Mouse (Mus musculus): Measurements from ENCODE around the gene Ube4b. TPM values are rescaled to one million over a fixed set of nuclear protein-coding genes. Genes with fewer than 3 reads are reported as not detected.
"Not testable (repeated sequence)": the region's sequence is repeated elsewhere in the genome, so short reads cannot be mapped to it uniquely, and the experiment has no call there.

Gene Ube4b
- 61.8 and 64.6 TPM in 2 replicates for polyA plus RNA-seq (2016; fragmentation: Nextera tagmentation; extraction: Ambion mirVana)

DNA sequence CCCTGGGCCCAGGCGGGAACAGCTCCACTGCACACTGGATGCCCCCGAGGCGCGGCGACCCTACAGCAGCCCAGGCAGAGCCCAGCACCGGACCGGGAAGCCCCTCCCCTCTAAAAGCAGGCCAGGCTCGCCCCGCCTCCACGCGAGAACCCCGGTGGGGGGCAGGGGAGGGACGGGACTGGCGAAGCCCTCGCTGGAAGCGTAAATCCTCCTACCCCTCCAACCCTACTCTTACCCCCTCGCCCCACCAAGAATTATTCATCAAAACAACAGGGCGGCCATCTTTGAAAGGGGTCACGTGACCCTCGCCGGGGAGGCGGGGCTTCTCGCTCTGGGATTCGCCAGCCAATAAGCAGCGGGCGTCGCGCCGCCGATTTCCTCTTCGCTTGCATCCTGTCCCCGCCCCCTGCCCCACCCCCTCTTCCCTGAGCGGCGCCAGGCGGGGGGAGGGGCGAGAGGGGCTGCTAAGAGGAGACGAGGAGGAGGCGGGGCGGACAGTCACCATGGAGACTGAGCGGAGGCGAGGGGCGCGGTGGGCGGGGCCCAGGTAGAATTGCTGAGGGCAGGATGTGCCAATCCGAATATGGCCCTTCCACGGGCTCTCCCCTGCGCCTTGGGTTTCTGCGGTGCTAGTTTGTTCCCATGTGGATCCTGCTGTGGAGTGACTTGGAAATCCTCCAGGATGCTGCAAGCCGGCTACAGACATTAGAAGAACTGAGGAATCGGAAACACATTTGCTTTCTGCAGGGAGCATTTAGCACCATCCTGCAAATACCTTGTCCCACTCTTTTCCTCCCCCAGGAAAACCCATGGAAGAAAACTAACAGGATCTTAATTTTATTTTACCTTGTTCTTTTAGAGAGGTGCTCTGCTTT, at the start of gene Ube4b:
Gene Ube4b (minus strand): TSS at position 425 of the 875 bp plus-strand sequence.
- peak within 1 kb of the TSS; percentile 95 for H3K4me3 ChIP-seq
- peak within 1 kb of the TSS; percentile 97 for H3K27ac ChIP-seq
- DNase-seq (ENCODE audit: extremely low spot score, low spot score): peak; percentile 100
- H3K9me3 ChIP-seq: peaks cover 5% of the 10 kb centered on the region; the same call in 1 of the 2 replicates
- peaks cover 11% of the 10 kb centered on the region for H3K36me3 ChIP-seq (replicated peaks)
- no peaks in the 10 kb centered on the region for H3K27me3 ChIP-seq (ENCODE audit: poor library complexity, severe bottlenecking)
- peaks cover 23% of the 10 kb centered on the region for H3K4me1 ChIP-seq
- under 1% methylated on average over 50 of the region's 50 CpGs for WGBS

DNA sequence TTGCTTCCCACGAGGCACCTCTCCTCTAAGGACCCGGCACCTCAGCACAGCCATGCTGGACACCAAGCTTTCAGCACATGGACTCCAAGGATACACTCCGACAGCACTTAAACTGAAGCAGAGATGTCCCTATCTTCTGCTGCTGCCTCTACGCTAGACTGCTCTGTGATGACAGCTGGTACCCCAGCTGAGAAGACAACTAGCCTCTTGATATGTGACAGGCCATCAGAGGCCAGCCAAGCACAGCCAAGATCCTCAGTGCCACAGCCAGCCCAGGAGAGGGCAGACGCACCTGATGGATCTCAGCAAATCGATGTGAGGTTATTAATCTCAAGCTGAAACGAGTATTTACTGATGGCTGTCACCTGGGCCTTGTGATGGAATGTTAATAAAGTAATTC, 48.5 kb upstream of the Ube4b start:
- no peaks in the 10 kb centered on the region for H3K9me3 ChIP-seq
- DNase-seq (ENCODE audit: extremely low spot score, low spot score): no peak
- no peak overlapping the region for H3K4me3 ChIP-seq
- WGBS: 89% methylated on average over 7 of the region's 7 CpGs
- H3K27ac ChIP-seq: no peak overlapping the region
- no peaks in the 10 kb centered on the region for H3K4me1 ChIP-seq
- peaks cover 43% of the 10 kb centered on the region for H3K36me3 ChIP-seq (replicated peaks)
- no peaks in the 10 kb centered on the region for H3K27me3 ChIP-seq (ENCODE audit: poor library complexity, severe bottlenecking)

DNA sequence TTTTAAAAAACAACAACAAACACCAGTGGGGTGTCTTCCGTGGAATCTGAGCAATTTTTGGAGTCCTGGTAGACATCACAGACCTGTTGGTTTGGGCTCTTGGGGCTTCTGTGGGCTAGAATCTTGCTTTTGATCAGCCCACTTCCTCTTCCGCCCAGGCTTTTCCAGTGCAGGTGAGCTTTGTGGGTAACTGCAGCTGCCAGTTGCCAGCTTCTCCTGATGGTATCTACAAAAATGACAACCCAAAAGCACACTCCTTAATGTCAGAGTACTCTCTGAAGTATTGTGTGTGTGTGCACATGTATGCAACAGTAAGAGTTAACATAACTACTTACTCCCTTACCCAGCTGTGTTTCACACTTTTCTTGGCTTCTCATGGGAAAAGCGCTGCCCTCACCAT, 43.0 kb upstream of the Ube4b start:
- Histone ChIP-seq H3K9me3 (no peaks in the 10 kb centered on the region), H3K27me3 (ENCODE audit: poor library complexity, severe bottlenecking) (no peaks in the 10 kb centered on the region), H3K27ac (no peak overlapping the region), H3K36me3 (replicated peaks) (peaks cover 64% of the 10 kb centered on the region), H3K4me3 (no peak overlapping the region), H3K4me1 (no peaks in the 10 kb centered on the region)
- DNase-seq (ENCODE audit: extremely low spot score, low spot score): no peak
- 91% methylated on average over 3 of the region's 3 CpGs for WGBS

DNA sequence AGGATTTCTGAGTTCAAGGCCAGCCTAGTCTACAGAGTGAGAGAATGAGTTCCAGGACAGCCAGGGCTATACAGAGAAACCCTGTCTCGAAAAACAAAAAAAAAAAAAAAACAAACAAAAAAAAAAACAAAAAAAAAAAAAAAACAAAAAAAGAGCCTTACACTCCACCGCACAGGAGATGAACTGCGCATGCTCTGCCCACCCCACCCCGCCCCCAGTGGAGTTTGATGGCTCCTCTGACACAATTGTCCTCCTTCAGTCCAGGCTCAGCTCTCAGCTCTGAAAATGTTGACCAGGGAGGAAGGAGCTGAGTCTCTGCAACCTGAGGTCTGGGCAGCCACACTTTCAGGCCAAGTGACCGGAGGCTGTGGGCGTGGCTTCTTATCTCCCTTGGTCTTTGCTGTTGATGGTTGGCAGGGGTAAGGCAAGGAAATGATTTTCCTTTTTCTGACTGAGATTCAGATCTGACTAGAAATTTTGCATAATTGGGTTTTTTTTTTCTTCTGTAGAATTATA, 36.9 kb upstream of the Ube4b start:
- H3K4me3 ChIP-seq: no peak overlapping the region
- H3K9me3 ChIP-seq: no peaks in the 10 kb centered on the region
- no peaks in the 10 kb centered on the region for H3K27me3 ChIP-seq (ENCODE audit: poor library complexity, severe bottlenecking)
- WGBS: 86% methylated on average over 6 of the region's 6 CpGs
- H3K27ac ChIP-seq: no peak overlapping the region
- H3K4me1 ChIP-seq: no peaks in the 10 kb centered on the region
- H3K36me3 ChIP-seq (replicated peaks): peaks cover 12% of the 10 kb centered on the region
- no peak for DNase-seq (ENCODE audit: extremely low spot score, low spot score)

DNA sequence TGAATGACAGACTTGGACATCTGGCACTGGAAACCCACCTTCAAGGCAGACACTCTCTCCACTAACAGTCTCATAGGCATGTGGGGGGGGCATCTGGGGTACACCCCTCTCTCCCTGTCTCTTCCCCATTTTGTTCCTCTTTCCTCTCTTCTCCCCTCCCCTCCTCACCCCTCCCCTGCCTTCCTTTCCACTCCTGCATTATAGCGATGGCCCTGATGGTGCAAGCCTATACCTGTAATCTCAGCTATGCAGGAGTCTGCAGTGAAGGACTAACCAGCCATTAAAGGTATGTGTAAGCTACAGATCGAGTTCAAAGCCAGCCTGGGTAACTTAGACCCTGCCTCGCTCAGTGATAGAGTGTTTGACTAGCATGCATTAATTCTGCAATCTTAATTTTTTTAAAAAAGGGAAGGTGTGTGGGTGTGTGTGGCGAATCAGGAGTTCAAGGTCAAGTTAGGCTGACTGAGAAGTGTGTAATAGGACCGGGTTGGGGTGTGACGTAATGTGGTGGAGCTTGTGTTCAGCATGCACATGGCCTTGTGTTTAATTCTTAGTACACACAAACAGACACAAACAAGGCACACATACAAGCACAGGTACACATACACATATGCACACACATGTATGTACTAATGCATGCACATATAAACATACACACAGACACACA, 35.9 kb upstream of the Ube4b start:
- Histone ChIP-seq H3K27me3 (ENCODE audit: poor library complexity, severe bottlenecking) (no peaks in the 10 kb centered on the region), H3K4me3 (no peak overlapping the region), H3K9me3 (no peaks in the 10 kb centered on the region), H3K4me1 (no peaks in the 10 kb centered on the region), H3K27ac (no peak overlapping the region), H3K36me3 (replicated peaks) (peaks cover 3% of the 10 kb centered on the region)
- 90% methylated on average over 6 of the region's 6 CpGs for WGBS
- no peak for DNase-seq (ENCODE audit: extremely low spot score, low spot score)

GRCm38 (mm10) chr4:149461579-149462304, 35.2 kb upstream of the Ube4b start:
- no peaks in the 10 kb centered on the region for H3K27me3 ChIP-seq (ENCODE audit: poor library complexity, severe bottlenecking)
- H3K9me3 ChIP-seq: no peaks in the 10 kb centered on the region
- H3K27ac ChIP-seq: no peak overlapping the region
- no peaks in the 10 kb centered on the region for H3K4me1 ChIP-seq
- no peaks in the 10 kb centered on the region for H3K36me3 ChIP-seq (replicated peaks)
- no peak overlapping the region for H3K4me3 ChIP-seq
- WGBS: 77% methylated on average over 7 of the region's 7 CpGs
- no peak for DNase-seq (ENCODE audit: extremely low spot score, low spot score)

DNA sequence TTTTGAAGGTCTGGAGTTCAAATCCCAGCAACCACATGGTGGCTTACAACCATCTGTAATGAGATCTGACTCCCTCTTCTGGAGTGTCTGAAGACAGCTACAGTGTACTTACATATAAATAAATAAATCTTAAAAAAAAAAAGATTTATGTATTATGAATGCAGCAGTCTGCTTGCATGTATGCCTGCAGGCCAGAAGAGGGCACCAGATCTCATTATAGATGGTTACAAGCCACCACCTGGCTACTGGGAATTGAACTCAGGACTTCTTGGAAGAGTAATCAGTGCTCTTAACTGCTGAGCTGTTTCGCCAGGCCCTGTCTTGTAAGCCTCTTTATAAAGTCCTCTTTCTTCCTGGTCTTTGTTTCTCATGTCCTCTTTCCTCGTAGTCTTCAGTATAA, 33.9 kb upstream of the Ube4b start:
- not testable (repeated sequence) for H3K4me3 ChIP-seq

GRCm38 (mm10) chr4:149459425-149459824, 32.9 kb upstream of the Ube4b start:
- no peak for DNase-seq (ENCODE audit: extremely low spot score, low spot score)
- Histone ChIP-seq H3K36me3 (replicated peaks) (no peaks in the 10 kb centered on the region), H3K27ac (no peak overlapping the region), H3K4me3 (no peak overlapping the region), H3K4me1 (no peaks in the 10 kb centered on the region), H3K9me3 (no peaks in the 10 kb centered on the region), H3K27me3 (ENCODE audit: poor library complexity, severe bottlenecking) (no peaks in the 10 kb centered on the region)
- WGBS: 93% methylated on average over 1 of the region's 1 CpGs

More for the DNA sequence above, 33.9 kb upstream of the Ube4b start:
- not testable (repeated sequence) for H3K36me3 ChIP-seq (replicated peaks); H3K27me3 ChIP-seq (ENCODE audit: poor library complexity, severe bottlenecking); H3K4me1 ChIP-seq; DNase-seq (ENCODE audit: extremely low spot score, low spot score); H3K9me3 ChIP-seq; H3K27ac ChIP-seq
- 91% methylated on average over 2 of the region's 2 CpGs for WGBS

DNA sequence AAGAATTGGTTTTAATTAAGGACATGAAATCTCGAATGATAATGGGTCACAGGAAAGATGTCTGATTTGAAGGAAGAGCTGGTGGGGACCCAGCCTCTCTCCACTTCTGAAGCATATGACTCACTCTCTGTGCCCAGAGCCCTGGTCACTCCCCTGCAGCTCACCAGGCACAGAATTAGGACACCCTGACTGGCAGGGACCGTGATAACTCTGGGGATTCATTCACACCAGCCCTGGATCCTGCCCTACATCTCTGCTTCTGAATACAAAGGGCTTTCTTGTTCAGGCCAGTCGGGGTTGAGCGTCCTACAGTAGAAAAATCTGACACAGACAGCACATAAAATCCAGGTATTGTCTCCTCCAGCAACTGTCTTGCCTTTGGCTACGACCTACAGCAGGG, 32.0 kb upstream of the Ube4b start:
- WGBS: 60% methylated on average over 5 of the region's 5 CpGs
- DNase-seq (ENCODE audit: extremely low spot score, low spot score): no peak
- H3K27me3 ChIP-seq (ENCODE audit: poor library complexity, severe bottlenecking): no peaks in the 10 kb centered on the region
- H3K4me3 ChIP-seq: no peak overlapping the region
- no peaks in the 10 kb centered on the region for H3K4me1 ChIP-seq
- no peaks in the 10 kb centered on the region for H3K36me3 ChIP-seq (replicated peaks)
- no peak overlapping the region for H3K27ac ChIP-seq
- H3K9me3 ChIP-seq: no peaks in the 10 kb centered on the region

DNA sequence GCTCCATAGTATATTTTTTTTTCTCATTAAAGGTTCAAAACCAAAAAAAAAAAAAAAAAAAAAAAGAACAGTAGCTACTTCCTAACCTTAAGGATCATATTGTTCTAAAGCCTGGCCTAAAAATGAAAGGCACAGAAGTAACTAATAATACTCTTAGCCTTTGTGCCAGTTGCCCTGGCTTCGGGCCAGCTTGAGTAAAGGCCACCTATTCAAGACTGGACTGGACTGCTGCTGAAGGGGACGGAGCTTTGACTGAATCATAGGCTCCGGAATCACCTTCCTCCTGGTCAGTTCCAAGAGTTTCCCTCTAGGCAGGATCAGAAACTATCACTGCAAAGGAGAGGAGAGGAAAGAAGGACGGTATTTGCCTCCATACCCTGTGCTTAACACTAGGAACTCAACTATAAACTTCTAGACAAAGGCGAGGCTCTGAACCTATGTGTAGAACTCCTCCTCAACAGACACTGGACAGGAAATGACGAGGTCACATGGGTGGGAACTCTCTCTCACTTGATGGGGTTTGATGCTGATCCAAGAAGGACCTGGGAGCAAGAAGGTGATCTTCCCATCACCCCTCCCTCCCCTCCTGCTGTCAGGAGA, 31.4 kb upstream of the Ube4b start:
- Histone ChIP-seq H3K4me3 (no peak overlapping the region), H3K4me1 (no peaks in the 10 kb centered on the region), H3K27me3 (ENCODE audit: poor library complexity, severe bottlenecking) (no peaks in the 10 kb centered on the region), H3K36me3 (replicated peaks) (no peaks in the 10 kb centered on the region), H3K27ac (no peak overlapping the region), H3K9me3 (no peaks in the 10 kb centered on the region)
- DNase-seq (ENCODE audit: extremely low spot score, low spot score): no peak
- WGBS: 90% methylated on average over 6 of the region's 6 CpGs

DNA sequence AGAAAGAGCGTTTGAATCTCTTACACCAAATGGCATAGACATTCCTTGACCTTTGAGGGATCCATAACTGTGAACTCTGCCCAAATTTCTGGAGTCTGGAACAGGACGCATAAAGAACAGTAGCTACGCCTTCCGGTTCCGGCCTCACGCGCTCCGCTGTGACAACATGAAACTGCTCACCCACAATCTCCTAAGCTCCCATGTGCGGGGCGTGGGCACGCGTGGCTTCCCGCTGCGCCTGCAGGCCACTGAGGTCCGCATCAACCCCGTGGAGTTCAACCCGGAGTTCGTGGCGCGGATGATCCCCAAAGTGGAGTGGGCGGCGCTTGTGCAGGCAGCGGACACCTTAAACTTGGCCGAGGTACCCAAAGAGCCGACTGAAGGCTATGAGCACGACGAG, 30.6 kb upstream of the Ube4b start:
- not testable (repeated sequence) for H3K9me3 ChIP-seq; H3K27me3 ChIP-seq (ENCODE audit: poor library complexity, severe bottlenecking); H3K27ac ChIP-seq; H3K4me1 ChIP-seq; H3K4me3 ChIP-seq; DNase-seq (ENCODE audit: extremely low spot score, low spot score); H3K36me3 ChIP-seq (replicated peaks)
- 90% methylated on average over 27 of the region's 27 CpGs for WGBS

- no peaks in the 10 kb centered on the region for H3K36me3 ChIP-seq (replicated peaks)
- DNase-seq (ENCODE audit: extremely low spot score, low spot score): no peak
- no peaks in the 10 kb centered on the region; the same call in 1 of the 2 replicates for H3K9me3 ChIP-seq
- H3K4me3 ChIP-seq: no peak within 1 kb of the TSS
- H3K27me3 ChIP-seq (ENCODE audit: poor library complexity, severe bottlenecking): no peaks in the 10 kb centered on the region
- WGBS: 57% methylated on average over 8 of the region's 8 CpGs
- H3K4me1 ChIP-seq: no peaks in the 10 kb centered on the region
- H3K27ac ChIP-seq: no peak within 1 kb of the TSS
Measured at GRCm38 (mm10) chr4:149454879-149455278, 28.3 kb upstream of the Ube4b start, which contains the start of gene Rbp7. Rbp7 (minus strand) TSS chr4:149454978.
